Mouse (Mus musculus): ENCODE results near the gene Bcar1. TPM values are rescaled to one million over a fixed set of nuclear protein-coding genes. Genes with fewer than 3 reads are reported as not detected.

The Bcar1 gene
- total and polyA plus RNA-seq, 2 experiments from 2014 or later: 27.9 to 53.2 TPM

DNA sequence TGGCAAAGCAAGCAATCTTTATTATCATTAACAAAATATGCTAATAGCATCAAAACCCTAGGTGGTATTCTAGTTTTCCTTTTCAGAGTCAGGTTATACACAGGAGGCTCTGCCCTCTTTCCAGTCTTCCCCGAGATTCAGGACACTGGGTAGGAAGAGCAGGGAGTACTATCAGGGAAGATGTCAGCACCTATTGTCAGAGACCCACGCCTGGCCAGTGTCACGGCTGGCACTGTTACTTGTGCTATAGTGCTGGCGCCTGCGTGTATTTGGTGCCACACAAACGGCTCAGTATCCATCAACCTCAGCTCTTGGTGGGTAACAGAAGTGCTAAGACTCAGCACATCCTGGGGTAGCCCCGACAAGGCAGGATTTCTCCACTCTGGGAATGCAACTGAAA lies 29.4 kb upstream of the Bcar1 start:
- H3K4me3 ChIP-seq (ENCODE audit: low read depth, low read length): no peak overlapping the region
- H3K9ac ChIP-seq (replicated peaks; ENCODE audit: low read depth, low read length): no peak overlapping the region
- no peak overlapping the region for H3K27ac ChIP-seq (ENCODE audit: low read depth)
- DNase-seq (ENCODE audit: low spot score) (no peak), ATAC-seq (ENCODE audit: insufficient read depth, low read depth) (peak; percentile 51; the same call in 1 of the 2 replicates)
- H3K4me2 ChIP-seq (ENCODE audit: low read depth, low read length): no peak overlapping the region
- no peaks in the 10 kb centered on the region for H3K27me3 ChIP-seq (ENCODE audit: control insufficient read depth, insufficient read depth, low read length)
- H3K4me1 ChIP-seq (ENCODE audit: control insufficient read depth, insufficient read depth): 0 out of 2 replicates have a peak, but pooled peaks cover 14% of the 10 kb centered on the region
- peaks cover 9% of the 10 kb centered on the region for H3K36me3 ChIP-seq (replicated peaks; ENCODE audit: control insufficient read depth, insufficient read depth, low read length)
- 28% methylated on average over 7 of the region's 7 CpGs for WGBS
- no peaks in the 10 kb centered on the region for H3K9me3 ChIP-seq (replicated peaks; ENCODE audit: control insufficient read depth, low read length)
- TF ChIP-seq CTCF (IDR thresholded peaks at IDR 0.05; ENCODE audit: low read depth) (no peak), EP300 (IDR thresholded peaks at IDR 0.05; ENCODE audit: low read depth) (no peak)

DNA sequence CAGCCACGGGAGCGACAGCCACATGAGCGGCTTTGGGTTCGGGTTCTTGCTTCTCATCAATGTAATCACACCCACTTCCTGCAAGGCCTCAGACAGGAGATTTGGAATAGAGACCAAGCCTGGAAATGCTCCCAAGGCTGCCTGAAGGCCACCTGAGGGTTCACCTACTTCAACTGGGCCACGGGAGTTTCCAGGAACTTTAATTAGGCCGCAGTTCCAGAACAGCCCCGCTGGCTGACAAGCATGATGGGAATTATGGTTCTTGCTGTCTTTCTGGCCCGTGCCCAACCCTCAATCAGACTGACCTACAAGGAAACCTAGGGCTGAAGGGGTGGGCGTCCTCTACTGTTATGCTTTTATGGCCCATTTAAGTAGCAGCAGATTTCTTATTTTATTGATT lies 28.5 kb upstream of the Bcar1 start:
- DNase-seq (ENCODE audit: low spot score): no peak
- H3K4me3 ChIP-seq (ENCODE audit: low read depth, low read length): no peak overlapping the region
- 0 out of 2 replicates have a peak, but pooled peaks cover 14% of the 10 kb centered on the region for H3K4me1 ChIP-seq (ENCODE audit: control insufficient read depth, insufficient read depth)
- 69% methylated on average over 9 of the region's 9 CpGs for WGBS
- H3K9me3 ChIP-seq (replicated peaks; ENCODE audit: control insufficient read depth, low read length): no peaks in the 10 kb centered on the region
- no peak overlapping the region for H3K9ac ChIP-seq (replicated peaks; ENCODE audit: low read depth, low read length)
- H3K36me3 ChIP-seq (replicated peaks; ENCODE audit: control insufficient read depth, insufficient read depth, low read length): peaks cover 17% of the 10 kb centered on the region
- no peaks in the 10 kb centered on the region for H3K27me3 ChIP-seq (ENCODE audit: control insufficient read depth, insufficient read depth, low read length)
- ATAC-seq (ENCODE audit: insufficient read depth, low read depth): no peak
- H3K27ac ChIP-seq (ENCODE audit: low read depth): no peak overlapping the region
- TF ChIP-seq CTCF (IDR thresholded peaks at IDR 0.05; ENCODE audit: low read depth): no peak
- no peak for TF ChIP-seq EP300 (IDR thresholded peaks at IDR 0.05; ENCODE audit: low read depth)
- H3K4me2 ChIP-seq (ENCODE audit: low read depth, low read length): no peak overlapping the region

DNA sequence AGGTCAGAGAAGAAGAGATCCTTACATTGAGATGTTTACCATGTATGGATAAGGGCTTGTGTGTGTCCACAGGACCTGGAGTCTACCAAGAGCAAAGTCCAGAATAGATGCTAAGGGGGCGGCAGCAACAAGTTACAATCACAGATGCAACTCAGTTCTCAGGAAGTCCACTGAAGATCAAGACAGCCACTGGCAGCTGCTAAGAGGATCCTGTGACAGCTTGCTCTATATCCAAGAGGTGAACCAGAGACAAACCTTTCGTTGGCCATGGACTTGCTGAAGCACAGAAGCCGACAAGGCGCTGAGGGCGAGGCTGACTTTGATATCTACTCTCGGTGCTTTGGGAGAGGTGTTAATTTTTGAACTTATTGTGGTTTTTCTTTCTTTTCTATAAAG lies 28.0 kb upstream of the Bcar1 start:
- H3K4me3 ChIP-seq (ENCODE audit: low read depth, low read length): no peak overlapping the region
- ATAC-seq (ENCODE audit: insufficient read depth, low read depth) (no peak), DNase-seq (ENCODE audit: low spot score) (no peak)
- H3K9ac ChIP-seq (replicated peaks; ENCODE audit: low read depth, low read length): no peak overlapping the region
- H3K27ac ChIP-seq (ENCODE audit: low read depth): no peak overlapping the region
- H3K4me2 ChIP-seq (ENCODE audit: low read depth, low read length): no peak overlapping the region
- TF ChIP-seq EP300 (IDR thresholded peaks at IDR 0.05; ENCODE audit: low read depth) (no peak), CTCF (IDR thresholded peaks at IDR 0.05; ENCODE audit: low read depth) (no peak)
- H3K4me1 ChIP-seq (ENCODE audit: control insufficient read depth, insufficient read depth): 0 out of 2 replicates have a peak, but pooled peaks cover 14% of the 10 kb centered on the region
- H3K9me3 ChIP-seq (replicated peaks; ENCODE audit: control insufficient read depth, low read length): no peaks in the 10 kb centered on the region
- 67% methylated on average over 6 of the region's 6 CpGs for WGBS
- H3K36me3 ChIP-seq (replicated peaks; ENCODE audit: control insufficient read depth, insufficient read depth, low read length): peaks cover 21% of the 10 kb centered on the region
- H3K27me3 ChIP-seq (ENCODE audit: control insufficient read depth, insufficient read depth, low read length): no peaks in the 10 kb centered on the region

DNA sequence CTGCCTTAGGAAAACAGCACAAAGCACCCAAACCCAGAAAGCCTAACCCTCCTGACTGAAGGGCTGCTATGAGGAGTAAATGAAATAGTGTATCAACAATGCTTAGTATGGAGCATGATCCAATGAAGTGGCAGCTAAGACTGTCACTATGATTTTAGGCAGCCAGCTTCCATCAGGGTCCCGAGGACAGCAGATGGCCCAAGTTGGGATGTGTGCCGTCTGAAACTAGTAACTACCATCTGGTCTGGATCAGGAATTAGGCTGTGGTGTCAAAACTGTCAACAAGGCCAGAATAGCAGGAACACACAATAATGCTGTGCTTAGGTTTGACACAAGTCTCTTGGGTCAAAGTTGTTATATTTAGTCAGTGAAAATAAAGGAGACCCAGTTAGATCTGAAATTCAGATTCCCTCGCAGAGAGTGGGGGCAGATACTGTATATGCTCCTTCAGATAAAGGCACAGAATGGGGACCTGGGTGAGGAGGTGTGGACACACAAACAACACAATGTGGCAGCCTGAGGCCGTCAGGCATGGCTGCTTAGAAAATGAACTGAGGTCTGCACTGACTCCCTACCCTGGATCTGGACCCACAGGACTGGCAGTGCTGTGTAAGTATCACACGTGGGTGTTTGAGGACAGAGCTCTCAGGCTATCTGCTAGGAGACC lies 27.5 kb upstream of the Bcar1 start:
- 0 out of 2 replicates have a peak, but pooled peaks cover 14% of the 10 kb centered on the region for H3K4me1 ChIP-seq (ENCODE audit: control insufficient read depth, insufficient read depth)
- WGBS: 49% methylated on average over 5 of the region's 5 CpGs
- H3K27ac ChIP-seq (ENCODE audit: low read depth): no peak overlapping the region
- H3K36me3 ChIP-seq (replicated peaks; ENCODE audit: control insufficient read depth, insufficient read depth, low read length): peaks cover 22% of the 10 kb centered on the region
- no peak for DNase-seq (ENCODE audit: low spot score)
- H3K9ac ChIP-seq (replicated peaks; ENCODE audit: low read depth, low read length): no peak overlapping the region
- H3K9me3 ChIP-seq (replicated peaks; ENCODE audit: control insufficient read depth, low read length): no peaks in the 10 kb centered on the region
- no peaks in the 10 kb centered on the region for H3K27me3 ChIP-seq (ENCODE audit: control insufficient read depth, insufficient read depth, low read length)
- no peak overlapping the region for H3K4me2 ChIP-seq (ENCODE audit: low read depth, low read length)
- H3K4me3 ChIP-seq (ENCODE audit: low read depth, low read length): no peak overlapping the region
- TF ChIP-seq EP300 (IDR thresholded peaks at IDR 0.05; ENCODE audit: low read depth): no peak
- no peak for TF ChIP-seq CTCF (IDR thresholded peaks at IDR 0.05; ENCODE audit: low read depth)
- ATAC-seq (ENCODE audit: insufficient read depth, low read depth): no peak

DNA sequence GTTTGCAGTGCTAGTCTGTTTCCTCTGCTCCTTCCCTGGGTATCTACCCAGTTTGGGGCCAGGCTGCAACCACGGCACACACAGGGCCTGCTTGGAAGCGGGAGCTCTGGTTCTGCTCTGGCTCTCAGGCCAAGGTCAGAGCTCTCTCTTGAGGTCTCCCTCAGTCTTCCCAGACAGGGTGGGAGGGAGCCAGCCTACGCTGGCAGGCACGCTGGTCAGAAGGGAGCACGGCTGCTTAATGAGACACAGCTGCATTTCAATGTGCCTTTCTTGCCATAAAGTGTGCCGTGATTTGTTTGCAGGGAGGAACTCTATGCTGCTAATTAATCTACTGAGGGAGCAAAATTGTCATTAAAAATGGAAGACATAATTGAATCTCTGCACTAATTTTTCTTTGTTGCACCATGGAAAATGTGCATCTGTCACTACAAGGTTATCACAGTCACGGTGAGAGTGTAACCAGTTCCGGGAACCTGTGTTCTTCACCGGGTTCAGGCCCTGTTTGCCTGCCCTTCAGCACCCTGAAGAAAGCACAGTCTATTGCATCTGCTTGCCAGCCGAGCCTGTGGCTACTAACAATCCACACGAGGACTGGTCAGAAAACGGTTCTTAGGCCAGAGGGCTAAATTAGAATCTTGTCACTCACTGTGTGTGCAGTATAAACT lies 26.3 kb upstream of the Bcar1 start:
- Histone ChIP-seq H3K9me3 (replicated peaks; ENCODE audit: control insufficient read depth, low read length) (no peaks in the 10 kb centered on the region), H3K9ac (replicated peaks; ENCODE audit: low read depth, low read length) (no peak overlapping the region), H3K27ac (ENCODE audit: low read depth) (0 out of 2 replicates have a peak overlapping the region, but pooled peaks have one; percentile 19), H3K4me1 (ENCODE audit: control insufficient read depth, insufficient read depth) (0 out of 2 replicates have a peak, but pooled peaks cover 14% of the 10 kb centered on the region), H3K4me3 (ENCODE audit: low read depth, low read length) (no peak overlapping the region), H3K27me3 (ENCODE audit: control insufficient read depth, insufficient read depth, low read length) (no peaks in the 10 kb centered on the region), H3K36me3 (replicated peaks; ENCODE audit: control insufficient read depth, insufficient read depth, low read length) (peaks cover 22% of the 10 kb centered on the region), H3K4me2 (ENCODE audit: low read depth, low read length) (no peak overlapping the region)
- 51% methylated on average over 12 of the region's 12 CpGs for WGBS
- ATAC-seq (ENCODE audit: insufficient read depth, low read depth): peak; percentile 26; the same call in 1 of the 2 replicates
- TF ChIP-seq CTCF (IDR thresholded peaks at IDR 0.05; ENCODE audit: low read depth) (no peak), EP300 (IDR thresholded peaks at IDR 0.05; ENCODE audit: low read depth) (no peak)
- no peak for DNase-seq (ENCODE audit: low spot score)
